Mouse (Mus musculus): ENCODE data around the gene Edil3. TPM values are rescaled to one million over a fixed set of nuclear protein-coding genes. Genes with fewer than 3 reads are reported as not detected.

The Edil3 gene
- polyA plus RNA-seq (2014; fragmentation: Nextera tagmentation; extraction: Ambion mirVana): 5.1 and 5.2 TPM in 2 replicates

DNA sequence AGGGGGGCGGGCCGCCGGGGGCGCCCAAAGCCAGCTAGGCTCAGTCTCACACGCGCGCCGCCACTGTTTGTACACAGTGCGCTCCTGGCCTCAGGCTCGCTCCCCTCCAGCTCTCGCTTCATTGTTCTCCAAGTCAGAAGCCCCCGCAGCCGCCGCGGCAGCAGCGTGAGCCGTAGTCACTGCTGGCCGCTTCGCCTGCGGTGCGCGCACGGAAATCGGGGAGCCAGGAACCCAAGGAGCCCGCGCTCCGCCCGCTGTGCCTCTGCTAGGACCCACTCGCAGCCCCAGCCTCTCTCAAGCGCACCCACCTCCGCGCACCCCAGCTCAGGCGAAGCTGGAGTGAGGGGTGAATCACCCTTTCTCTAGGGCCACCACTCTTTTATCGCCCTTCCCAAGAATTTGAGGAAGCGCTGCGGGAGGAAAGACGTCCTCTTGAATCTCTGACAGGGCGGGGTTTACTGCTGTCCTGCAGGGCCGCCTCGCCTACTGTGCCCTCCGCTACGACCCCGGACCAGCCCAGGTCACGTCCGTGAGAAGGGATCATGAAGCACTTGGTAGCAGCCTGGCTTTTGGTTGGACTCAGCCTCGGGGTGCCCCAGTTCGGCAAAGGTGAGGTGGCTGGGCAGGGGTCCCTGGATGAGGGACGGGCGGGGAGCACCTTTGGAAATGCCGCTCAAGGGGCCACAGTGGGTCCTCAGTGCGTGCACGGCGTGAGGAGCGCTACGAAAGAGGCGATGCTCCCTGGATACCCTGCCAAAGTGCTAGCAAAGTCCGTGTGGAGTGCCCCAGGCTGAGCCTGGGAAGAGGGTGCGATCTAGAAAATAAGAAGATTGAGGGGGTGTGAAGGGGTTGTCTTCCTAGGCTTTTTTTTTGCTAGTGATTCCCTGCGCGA lies at the start of gene Edil3:
Edil3 (plus strand) TSS at position 33 of the 892 bp plus-strand sequence.
- peak; percentile 77 for DNase-seq (ENCODE audit: low spot score)
- no peak within 1 kb of the TSS for H3K27ac ChIP-seq (replicated peaks; ENCODE audit: low read depth, low read length)
- H3K36me3 ChIP-seq (ENCODE audit: control insufficient read depth, insufficient read depth, low read length): no peaks in the 10 kb centered on the region
- under 1% methylated on average over 54 of the region's 60 CpGs for WGBS
- H3K4me1 ChIP-seq (ENCODE audit: control insufficient read depth, insufficient read depth, low read length): no peaks in the 10 kb centered on the region
- peak within 1 kb of the TSS; percentile 49 for H3K4me3 ChIP-seq (ENCODE audit: low read depth, low read length)
- no peaks in the 10 kb centered on the region for H3K9me3 ChIP-seq (ENCODE audit: control insufficient read depth, low read length)
- H3K27me3 ChIP-seq (ENCODE audit: control insufficient read depth, insufficient read depth, low read length): no peaks in the 10 kb centered on the region; the same call in 1 of the 2 replicates
- H3K4me2 ChIP-seq (ENCODE audit: low read depth, severe bottlenecking): peak within 1 kb of the TSS; percentile 82
- peak within 1 kb of the TSS; percentile 73 for H3K9ac ChIP-seq (ENCODE audit: low read length)
- peak; percentile 86 for ATAC-seq (ENCODE audit: insufficient number of reproducible peaks, low FRiP score, low TSS enrichment, low read depth)

- Histone ChIP-seq H3K4me2 (ENCODE audit: low read depth, severe bottlenecking) (no peak overlapping the region), H3K27me3 (ENCODE audit: control insufficient read depth, insufficient read depth, low read length) (no peaks in the 10 kb centered on the region), H3K9ac (ENCODE audit: low read length) (no peak overlapping the region), H3K4me1 (ENCODE audit: control insufficient read depth, insufficient read depth, low read length) (no peaks in the 10 kb centered on the region), H3K9me3 (ENCODE audit: control insufficient read depth, low read length) (no peaks in the 10 kb centered on the region), H3K36me3 (ENCODE audit: control insufficient read depth, insufficient read depth, low read length) (no peaks in the 10 kb centered on the region), H3K4me3 (ENCODE audit: low read depth, low read length) (no peak overlapping the region), H3K27ac (replicated peaks; ENCODE audit: low read depth, low read length) (no peak overlapping the region)
- no peak for DNase-seq (ENCODE audit: low spot score)
- no peak for ATAC-seq (ENCODE audit: insufficient number of reproducible peaks, low FRiP score, low TSS enrichment, low read depth)
- WGBS: 90% methylated on average over 1 of the region's 1 CpGs
Observed at GRCm38 (mm10) chr13:88799186-88799585, 22.1 kb upstream of the Edil3 start.

DNA sequence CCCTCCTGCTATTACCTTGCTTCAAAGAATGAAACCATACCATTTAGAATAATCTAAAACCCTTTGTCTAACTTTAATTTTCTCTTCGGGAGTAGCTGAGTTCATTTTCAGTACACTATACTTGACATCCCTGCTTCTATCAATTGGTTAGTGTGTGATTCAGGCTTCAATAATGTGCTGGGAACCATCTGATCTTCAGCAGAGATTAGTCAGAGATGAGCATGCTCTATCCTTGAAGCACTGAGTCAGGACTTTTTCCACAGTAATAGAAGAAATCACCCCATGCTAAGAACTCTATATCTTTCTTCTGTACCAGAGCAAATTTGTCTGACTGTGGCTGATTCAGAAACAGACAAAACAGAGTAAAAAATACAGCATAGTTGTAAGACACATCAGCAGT lies 20.3 kb upstream of the Edil3 start:
- Histone ChIP-seq H3K9ac (ENCODE audit: low read length) (no peak overlapping the region), H3K27ac (replicated peaks; ENCODE audit: low read depth, low read length) (no peak overlapping the region), H3K4me3 (ENCODE audit: low read depth, low read length) (no peak overlapping the region), H3K27me3 (ENCODE audit: control insufficient read depth, insufficient read depth, low read length) (no peaks in the 10 kb centered on the region), H3K4me1 (ENCODE audit: control insufficient read depth, insufficient read depth, low read length) (no peaks in the 10 kb centered on the region), H3K9me3 (ENCODE audit: control insufficient read depth, low read length) (no peaks in the 10 kb centered on the region), H3K36me3 (ENCODE audit: control insufficient read depth, insufficient read depth, low read length) (no peaks in the 10 kb centered on the region), H3K4me2 (ENCODE audit: low read depth, severe bottlenecking) (no peak overlapping the region)
- DNase-seq (ENCODE audit: low spot score) (no peak), ATAC-seq (ENCODE audit: insufficient number of reproducible peaks, low FRiP score, low TSS enrichment, low read depth) (no peak)
- 90% methylated on average over 1 of the region's 1 CpGs for WGBS

DNA sequence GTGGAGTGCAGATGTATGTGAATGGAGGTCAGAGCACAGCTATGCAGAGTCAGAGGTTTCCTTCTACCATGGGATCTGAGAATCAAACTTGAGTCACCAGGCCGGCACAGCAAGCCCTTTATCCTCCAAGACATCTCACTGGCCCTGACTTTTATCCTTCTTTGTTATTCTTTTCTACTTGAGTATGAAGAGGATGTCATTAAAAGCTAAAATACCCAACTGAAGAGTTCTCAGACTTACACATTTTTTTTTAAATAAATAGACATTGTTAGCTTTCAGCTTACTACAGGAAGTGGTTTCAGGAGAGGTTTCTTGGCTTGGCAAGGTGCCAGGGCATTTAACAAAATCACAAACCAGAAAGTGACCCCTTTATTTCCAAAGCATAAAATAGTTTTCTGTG lies 15.4 kb upstream of the Edil3 start:
- WGBS: 75% methylated on average over 1 of the region's 1 CpGs
- DNase-seq (ENCODE audit: low spot score) (no peak), ATAC-seq (ENCODE audit: insufficient number of reproducible peaks, low FRiP score, low TSS enrichment, low read depth) (no peak)
- Histone ChIP-seq H3K36me3 (ENCODE audit: control insufficient read depth, insufficient read depth, low read length) (no peaks in the 10 kb centered on the region), H3K9me3 (ENCODE audit: control insufficient read depth, low read length) (no peaks in the 10 kb centered on the region), H3K27me3 (ENCODE audit: control insufficient read depth, insufficient read depth, low read length) (no peaks in the 10 kb centered on the region), H3K4me3 (ENCODE audit: low read depth, low read length) (no peak overlapping the region), H3K27ac (replicated peaks; ENCODE audit: low read depth, low read length) (no peak overlapping the region), H3K9ac (ENCODE audit: low read length) (no peak overlapping the region), H3K4me1 (ENCODE audit: control insufficient read depth, insufficient read depth, low read length) (no peaks in the 10 kb centered on the region), H3K4me2 (ENCODE audit: low read depth, severe bottlenecking) (no peak overlapping the region)

- no peaks in the 10 kb centered on the region for H3K36me3 ChIP-seq (ENCODE audit: control insufficient read depth, insufficient read depth, low read length)
- 93% methylated on average over 3 of the region's 3 CpGs for WGBS
- DNase-seq (ENCODE audit: low spot score) (no peak), ATAC-seq (ENCODE audit: insufficient number of reproducible peaks, low FRiP score, low TSS enrichment, low read depth) (no peak)
- no peak overlapping the region for H3K9ac ChIP-seq (ENCODE audit: low read length)
- no peaks in the 10 kb centered on the region for H3K9me3 ChIP-seq (ENCODE audit: control insufficient read depth, low read length)
- no peak overlapping the region for H3K4me3 ChIP-seq (ENCODE audit: low read depth, low read length)
- H3K27me3 ChIP-seq (ENCODE audit: control insufficient read depth, insufficient read depth, low read length): no peaks in the 10 kb centered on the region
- H3K4me1 ChIP-seq (ENCODE audit: control insufficient read depth, insufficient read depth, low read length): no peaks in the 10 kb centered on the region
- H3K4me2 ChIP-seq (ENCODE audit: low read depth, severe bottlenecking): no peak overlapping the region
- H3K27ac ChIP-seq (replicated peaks; ENCODE audit: low read depth, low read length): no peak overlapping the region
Observed at GRCm38 (mm10) chr13:88806269-88806668, 15.0 kb upstream of the Edil3 start.

DNA sequence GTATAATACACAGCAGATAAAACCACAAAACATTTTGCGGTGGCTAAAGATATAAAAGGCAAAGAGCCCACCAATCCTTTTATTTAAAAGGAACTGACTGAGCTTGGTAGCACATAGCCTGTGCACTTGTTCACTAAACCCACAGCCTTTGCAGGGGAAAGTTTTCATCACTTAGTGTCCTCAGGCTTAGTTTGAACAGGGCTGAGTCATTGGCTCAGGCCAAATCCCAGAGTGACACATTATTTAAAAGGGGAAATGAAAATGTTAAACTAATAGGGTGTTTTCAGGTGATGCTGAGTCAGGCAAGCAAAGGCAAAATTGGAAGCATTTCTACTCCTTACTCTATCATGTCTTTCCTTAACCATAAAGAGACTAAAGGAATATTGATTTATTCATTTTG lies 11.2 kb upstream of the Edil3 start:
- no peak for DNase-seq (ENCODE audit: low spot score)
- Histone ChIP-seq H3K9me3 (ENCODE audit: control insufficient read depth, low read length) (no peaks in the 10 kb centered on the region), H3K36me3 (ENCODE audit: control insufficient read depth, insufficient read depth, low read length) (no peaks in the 10 kb centered on the region), H3K27me3 (ENCODE audit: control insufficient read depth, insufficient read depth, low read length) (no peaks in the 10 kb centered on the region), H3K27ac (replicated peaks; ENCODE audit: low read depth, low read length) (no peak overlapping the region), H3K4me3 (ENCODE audit: low read depth, low read length) (no peak overlapping the region), H3K4me1 (ENCODE audit: control insufficient read depth, insufficient read depth, low read length) (no peaks in the 10 kb centered on the region), H3K9ac (ENCODE audit: low read length) (no peak overlapping the region), H3K4me2 (ENCODE audit: low read depth, severe bottlenecking) (no peak overlapping the region)
- 96% methylated on average over 1 of the region's 1 CpGs for WGBS
- ATAC-seq (ENCODE audit: insufficient number of reproducible peaks, low FRiP score, low TSS enrichment, low read depth): no peak

GRCm38 (mm10) chr13:88820686-88821308 lies 475 bp upstream of the Edil3 start:
- no peak for ATAC-seq (ENCODE audit: insufficient number of reproducible peaks, low FRiP score, low TSS enrichment, low read depth)
- peak; percentile 33 for DNase-seq (ENCODE audit: low spot score)
- no peak overlapping the region for H3K27ac ChIP-seq (replicated peaks; ENCODE audit: low read depth, low read length)
- H3K9ac ChIP-seq (ENCODE audit: low read length): no peak overlapping the region
- WGBS: 18% methylated on average over 5 of the region's 5 CpGs
- H3K4me1 ChIP-seq (ENCODE audit: control insufficient read depth, insufficient read depth, low read length): no peaks in the 10 kb centered on the region
- peak overlapping the region; percentile 49 for H3K4me3 ChIP-seq (ENCODE audit: low read depth, low read length)
- H3K4me2 ChIP-seq (ENCODE audit: low read depth, severe bottlenecking): peak overlapping the region; percentile 82; the same call in 1 of the 2 replicates
- H3K36me3 ChIP-seq (ENCODE audit: control insufficient read depth, insufficient read depth, low read length): no peaks in the 10 kb centered on the region
- H3K9me3 ChIP-seq (ENCODE audit: control insufficient read depth, low read length): no peaks in the 10 kb centered on the region
- no peaks in the 10 kb centered on the region; the same call in 1 of the 2 replicates for H3K27me3 ChIP-seq (ENCODE audit: control insufficient read depth, insufficient read depth, low read length)

GRCm38 (mm10) chr13:88822332-88822895 lies 1.1 kb downstream of the Edil3 start:
- ATAC-seq (ENCODE audit: insufficient number of reproducible peaks, low FRiP score, low TSS enrichment, low read depth): 0 out of 2 replicates have a peak, but pooled peaks have one; percentile 13

More at GRCm38 (mm10) chr13:88822332-88822895, 1.1 kb downstream of the Edil3 start:
- Histone ChIP-seq H3K4me2 (ENCODE audit: low read depth, severe bottlenecking) (peak overlapping the region; percentile 82), H3K9ac (ENCODE audit: low read length) (peak overlapping the region; percentile 73; the same call in 1 of the 2 replicates), H3K27me3 (ENCODE audit: control insufficient read depth, insufficient read depth, low read length) (no peaks in the 10 kb centered on the region; the same call in 1 of the 2 replicates), H3K4me3 (ENCODE audit: low read depth, low read length) (peak overlapping the region; percentile 49), H3K36me3 (ENCODE audit: control insufficient read depth, insufficient read depth, low read length) (no peaks in the 10 kb centered on the region), H3K9me3 (ENCODE audit: control insufficient read depth, low read length) (no peaks in the 10 kb centered on the region), H3K4me1 (ENCODE audit: control insufficient read depth, insufficient read depth, low read length) (no peaks in the 10 kb centered on the region), H3K27ac (replicated peaks; ENCODE audit: low read depth, low read length) (no peak overlapping the region)
- WGBS: 9% methylated on average over 10 of the region's 10 CpGs
- DNase-seq (ENCODE audit: low spot score): peak; percentile 34

Measured in limb, embryonic 11.5 days (tissue).